Mouse (Mus musculus): ENCODE results near the gene Ifit2. TPM values are rescaled to one million over a fixed set of nuclear protein-coding genes. Genes with fewer than 3 reads are reported as not detected.
"Not testable (repeated sequence)": the region's sequence is repeated elsewhere in the genome, so short reads cannot be mapped to it uniquely, and the experiment has no call there.

Gene Ifit2
- total and polyA plus RNA-seq, 3 experiments: 0.23 to 0.33 TPM; not detected in 1

DNA sequence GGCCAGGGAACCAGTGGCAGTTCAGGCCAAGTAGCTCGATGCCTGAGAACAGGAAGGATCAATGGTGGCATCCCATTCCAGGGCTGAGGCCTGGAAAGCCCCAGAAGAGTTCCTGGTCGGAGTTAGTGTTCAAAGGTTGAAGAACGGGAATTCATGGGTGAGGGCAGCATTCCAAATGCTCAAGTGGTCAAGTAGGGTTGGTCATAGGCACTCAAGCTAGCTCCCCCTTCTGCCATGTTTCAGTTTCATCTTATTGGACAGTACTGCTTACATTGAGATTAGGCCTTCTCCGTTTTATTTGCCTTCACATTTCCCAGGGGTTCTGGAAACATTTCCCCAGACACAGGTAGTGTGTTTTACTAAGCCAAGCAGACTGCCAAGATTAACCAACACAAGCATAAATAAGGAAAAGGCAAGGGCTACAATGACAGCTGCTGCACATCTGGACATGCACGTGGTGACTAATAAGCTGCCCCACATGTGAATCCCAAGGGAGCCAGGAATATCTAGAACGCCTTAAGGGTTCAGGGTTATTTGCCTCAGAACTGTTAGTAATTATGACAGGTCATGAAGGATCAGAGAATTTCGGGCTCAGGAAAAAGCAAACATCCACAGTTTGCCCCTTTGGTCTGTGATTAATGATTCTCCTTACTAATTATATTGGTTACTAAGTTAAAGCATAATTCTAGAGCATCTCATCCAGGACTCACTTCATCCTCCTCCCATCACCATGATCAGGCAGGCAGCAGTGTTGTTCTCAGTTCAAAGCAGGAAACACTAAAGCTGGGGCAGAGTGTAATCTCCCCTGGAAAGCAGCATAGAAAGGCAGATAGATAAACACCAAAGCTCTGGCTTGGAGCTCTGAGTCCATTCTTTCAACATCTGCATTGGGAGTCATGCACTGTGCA is 18.7 kb downstream of the Ifit2 start:
- no peaks in the 10 kb centered on the region for H3K4me1 ChIP-seq (ENCODE audit: insufficient read depth, low read depth, low read length)
- H3K27me3 ChIP-seq (ENCODE audit: insufficient read depth, low read length): peaks cover 3% of the 10 kb centered on the region
- DNase-seq (ENCODE audit: low spot score): no peak
- no peaks in the 10 kb centered on the region for H3K36me3 ChIP-seq (replicated peaks)
- H3K9me3 ChIP-seq (replicated peaks): no peaks in the 10 kb centered on the region
- no peak for ATAC-seq (ENCODE audit: extremely low read depth, insufficient number of reproducible peaks, low FRiP score, poor library complexity, severe bottlenecking)
- no peak overlapping the region for H3K4me3 ChIP-seq (ENCODE audit: low read depth, low read length)
- TF ChIP-seq CTCF (IDR thresholded peaks at IDR 0.05; ENCODE audit: low read depth, low read length) (no peak), TAL1 (conservative IDR thresholded peaks at IDR 0.05; ENCODE audit: low read depth, low read length) (no peak), POLR2AphosphoS5 (IDR thresholded peaks at IDR 0.05; ENCODE audit: insufficient replicate concordance, low read depth, low read length) (no peak), GATA2 (IDR thresholded peaks at IDR 0.05; ENCODE audit: borderline replicate concordance, low read depth, low read length) (no peak), GATA1 (IDR thresholded peaks at IDR 0.05; ENCODE audit: borderline replicate concordance, low read length) (no peak)

DNA sequence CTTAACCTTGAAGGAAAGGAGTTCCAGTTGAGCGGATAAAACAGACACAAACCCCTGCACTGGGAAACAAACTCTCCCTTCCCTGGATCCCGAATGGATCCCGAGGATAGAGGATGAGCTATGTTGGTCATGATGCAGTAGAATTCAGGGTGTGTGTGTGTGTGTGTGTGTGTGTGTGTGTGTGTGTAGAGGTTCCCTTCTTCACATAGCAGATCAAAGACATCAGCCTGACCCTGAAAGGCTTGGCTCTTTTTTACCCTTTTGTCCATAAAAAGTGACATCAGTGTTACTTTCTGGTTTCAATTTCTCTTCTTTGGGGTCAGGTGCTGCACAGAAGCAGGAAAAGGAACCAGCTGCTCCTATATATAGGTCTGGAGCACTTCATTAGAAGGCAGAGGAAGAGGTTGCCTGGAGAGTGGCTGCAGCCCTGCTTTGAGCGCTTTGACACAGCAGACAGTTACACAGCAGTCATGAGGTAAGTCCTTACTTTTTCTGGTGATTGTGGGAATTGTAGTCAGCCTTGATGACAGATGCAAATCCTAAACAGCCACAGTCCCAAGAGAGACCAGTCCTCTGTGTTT is 19.5 kb downstream of the Ifit2 start:
- H3K4me1 ChIP-seq (ENCODE audit: insufficient read depth, low read depth, low read length): no peaks in the 10 kb centered on the region
- DNase-seq (ENCODE audit: low spot score) (no peak), ATAC-seq (ENCODE audit: extremely low read depth, insufficient number of reproducible peaks, low FRiP score, poor library complexity, severe bottlenecking) (no peak)
- no peaks in the 10 kb centered on the region for H3K36me3 ChIP-seq (replicated peaks)
- TF ChIP-seq GATA2 (IDR thresholded peaks at IDR 0.05; ENCODE audit: borderline replicate concordance, low read depth, low read length) (no peak), CTCF (IDR thresholded peaks at IDR 0.05; ENCODE audit: low read depth, low read length) (no peak), POLR2AphosphoS5 (IDR thresholded peaks at IDR 0.05; ENCODE audit: insufficient replicate concordance, low read depth, low read length) (no peak), TAL1 (conservative IDR thresholded peaks at IDR 0.05; ENCODE audit: low read depth, low read length) (no peak), GATA1 (IDR thresholded peaks at IDR 0.05; ENCODE audit: borderline replicate concordance, low read length) (no peak)
- H3K9me3 ChIP-seq (replicated peaks): no peaks in the 10 kb centered on the region
- peaks cover 3% of the 10 kb centered on the region for H3K27me3 ChIP-seq (ENCODE audit: insufficient read depth, low read length)
- H3K4me3 ChIP-seq (ENCODE audit: low read depth, low read length): no peak overlapping the region

DNA sequence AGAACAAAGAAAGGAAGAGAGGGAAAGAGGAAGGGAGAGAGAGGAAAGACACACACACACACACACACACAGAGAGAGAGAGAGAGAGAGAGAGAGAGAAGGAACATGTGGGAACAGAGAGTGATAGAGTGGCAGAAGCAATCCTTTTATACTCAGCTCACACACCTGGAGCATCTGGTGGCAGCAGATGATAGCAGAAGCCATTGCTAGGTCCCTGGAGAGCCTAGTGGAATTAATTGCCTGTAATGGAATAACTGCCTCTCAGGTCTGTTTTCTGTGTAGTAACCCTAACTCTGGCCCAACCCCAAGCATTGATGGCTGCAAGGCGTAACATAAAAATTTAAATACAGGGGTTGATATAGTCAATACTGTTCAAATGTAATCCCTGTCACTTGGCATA is 20.6 kb downstream of the Ifit2 start:
- H3K36me3 ChIP-seq (replicated peaks): no peaks in the 10 kb centered on the region
- no peak overlapping the region for H3K4me3 ChIP-seq (ENCODE audit: low read depth, low read length)
- no peaks in the 10 kb centered on the region for H3K4me1 ChIP-seq (ENCODE audit: insufficient read depth, low read depth, low read length)
- ATAC-seq (ENCODE audit: extremely low read depth, insufficient number of reproducible peaks, low FRiP score, poor library complexity, severe bottlenecking) (no peak), DNase-seq (ENCODE audit: low spot score) (no peak)
- H3K27me3 ChIP-seq (ENCODE audit: insufficient read depth, low read length): peaks cover 3% of the 10 kb centered on the region
- no peaks in the 10 kb centered on the region for H3K9me3 ChIP-seq (replicated peaks)
- no peak for TF ChIP-seq POLR2AphosphoS5 (IDR thresholded peaks at IDR 0.05; ENCODE audit: insufficient replicate concordance, low read depth, low read length)
- TF ChIP-seq TAL1 (conservative IDR thresholded peaks at IDR 0.05; ENCODE audit: low read depth, low read length): no peak
- no peak for TF ChIP-seq GATA2 (IDR thresholded peaks at IDR 0.05; ENCODE audit: borderline replicate concordance, low read depth, low read length)
- no peak for TF ChIP-seq GATA1 (IDR thresholded peaks at IDR 0.05; ENCODE audit: borderline replicate concordance, low read length)
- TF ChIP-seq CTCF (IDR thresholded peaks at IDR 0.05; ENCODE audit: low read depth, low read length): no peak

DNA sequence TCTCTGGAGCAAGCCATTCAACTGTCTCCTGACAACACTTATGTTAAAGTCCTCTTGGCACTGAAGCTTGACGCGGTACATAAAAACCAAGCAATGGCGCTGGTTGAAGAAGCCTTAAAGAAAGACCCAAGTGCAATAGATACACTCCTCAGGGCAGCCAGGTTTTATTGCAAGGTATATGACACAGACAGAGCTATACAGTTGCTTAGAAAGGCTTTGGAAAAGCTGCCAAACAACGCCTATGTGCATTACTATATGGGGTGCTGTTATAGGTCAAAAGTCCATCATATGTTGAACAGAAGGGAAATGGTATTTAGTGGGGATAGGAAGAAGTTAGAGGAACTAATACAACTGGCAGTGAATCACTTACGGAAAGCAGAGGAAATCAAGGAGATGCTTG is 23.2 kb downstream of the Ifit2 start:
- Histone ChIP-seq H3K9me3 (replicated peaks) (no peaks in the 10 kb centered on the region), H3K4me3 (ENCODE audit: low read depth, low read length) (no peak overlapping the region), H3K27me3 (ENCODE audit: insufficient read depth, low read length) (peaks cover 3% of the 10 kb centered on the region), H3K4me1 (ENCODE audit: insufficient read depth, low read depth, low read length) (no peaks in the 10 kb centered on the region), H3K36me3 (replicated peaks) (no peaks in the 10 kb centered on the region)
- no peak for ATAC-seq (ENCODE audit: extremely low read depth, insufficient number of reproducible peaks, low FRiP score, poor library complexity, severe bottlenecking)
- TF ChIP-seq POLR2AphosphoS5 (IDR thresholded peaks at IDR 0.05; ENCODE audit: insufficient replicate concordance, low read depth, low read length) (no peak), CTCF (IDR thresholded peaks at IDR 0.05; ENCODE audit: low read depth, low read length) (no peak), GATA1 (IDR thresholded peaks at IDR 0.05; ENCODE audit: borderline replicate concordance, low read length) (no peak), TAL1 (conservative IDR thresholded peaks at IDR 0.05; ENCODE audit: low read depth, low read length) (no peak), GATA2 (IDR thresholded peaks at IDR 0.05; ENCODE audit: borderline replicate concordance, low read depth, low read length) (no peak)
- no peak for DNase-seq (ENCODE audit: low spot score)

DNA sequence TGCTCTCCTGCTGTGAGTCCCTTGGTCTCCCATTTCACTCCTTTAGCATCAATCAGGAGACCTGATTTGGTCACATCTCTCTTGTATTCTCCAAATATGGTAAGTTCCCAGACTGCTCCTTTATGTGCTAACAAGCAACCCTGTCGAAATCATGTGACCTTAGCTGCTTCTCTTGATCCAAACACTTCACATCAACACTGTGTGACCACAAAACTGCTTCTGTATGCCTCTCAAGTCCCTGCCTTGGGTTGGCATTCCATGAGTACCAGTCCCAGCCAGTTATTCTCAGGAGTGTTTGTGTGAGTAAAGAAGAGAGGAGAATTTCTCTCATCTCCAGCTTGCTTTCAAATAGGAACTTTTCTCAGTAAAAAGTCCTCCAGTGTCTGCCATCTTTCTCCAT is 26.6 kb downstream of the Ifit2 start:
- H3K4me3 ChIP-seq (ENCODE audit: low read depth, low read length): no peak overlapping the region
- H3K9me3 ChIP-seq (replicated peaks): no peaks in the 10 kb centered on the region
- ATAC-seq (ENCODE audit: extremely low read depth, insufficient number of reproducible peaks, low FRiP score, poor library complexity, severe bottlenecking) (no peak), DNase-seq (ENCODE audit: low spot score) (no peak)
- H3K36me3 ChIP-seq (replicated peaks): no peaks in the 10 kb centered on the region
- no peak for TF ChIP-seq GATA1 (IDR thresholded peaks at IDR 0.05; ENCODE audit: borderline replicate concordance, low read length)
- TF ChIP-seq TAL1 (conservative IDR thresholded peaks at IDR 0.05; ENCODE audit: low read depth, low read length): no peak
- no peak for TF ChIP-seq CTCF (IDR thresholded peaks at IDR 0.05; ENCODE audit: low read depth, low read length)
- no peak for TF ChIP-seq GATA2 (IDR thresholded peaks at IDR 0.05; ENCODE audit: borderline replicate concordance, low read depth, low read length)
- TF ChIP-seq POLR2AphosphoS5 (IDR thresholded peaks at IDR 0.05; ENCODE audit: insufficient replicate concordance, low read depth, low read length): no peak
- no peaks in the 10 kb centered on the region; the same call in none of the 2 replicates for H3K27me3 ChIP-seq (ENCODE audit: insufficient read depth, low read length)
- no peaks in the 10 kb centered on the region for H3K4me1 ChIP-seq (ENCODE audit: insufficient read depth, low read depth, low read length)

DNA sequence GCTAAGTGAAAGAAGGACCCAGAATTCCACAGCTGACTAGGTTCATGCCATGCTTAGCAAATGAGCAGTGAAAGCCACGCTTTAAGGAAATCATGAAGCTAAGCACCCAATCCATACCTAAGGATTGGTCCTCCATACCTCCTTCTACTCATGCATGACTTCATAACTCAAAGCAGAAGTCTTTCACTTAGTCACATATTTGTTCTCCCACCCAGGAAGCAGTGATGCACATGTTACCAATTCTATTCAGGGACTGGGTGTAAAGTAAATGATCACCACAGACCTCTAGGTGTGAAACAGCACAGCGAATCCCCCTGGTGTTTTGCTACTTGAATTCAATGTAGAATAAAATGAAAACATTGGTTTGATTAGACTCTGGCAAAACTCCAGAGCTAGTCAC is 32.2 kb downstream of the Ifit2 start:
- DNase-seq (ENCODE audit: low spot score); H3K4me3 ChIP-seq (ENCODE audit: low read depth, low read length); H3K4me1 ChIP-seq (ENCODE audit: insufficient read depth, low read depth, low read length); H3K27me3 ChIP-seq (ENCODE audit: insufficient read depth, low read length); H3K36me3 ChIP-seq (replicated peaks); ATAC-seq (ENCODE audit: extremely low read depth, insufficient number of reproducible peaks, low FRiP score, poor library complexity, severe bottlenecking); H3K9me3 ChIP-seq (replicated peaks): not testable (repeated sequence)

DNA sequence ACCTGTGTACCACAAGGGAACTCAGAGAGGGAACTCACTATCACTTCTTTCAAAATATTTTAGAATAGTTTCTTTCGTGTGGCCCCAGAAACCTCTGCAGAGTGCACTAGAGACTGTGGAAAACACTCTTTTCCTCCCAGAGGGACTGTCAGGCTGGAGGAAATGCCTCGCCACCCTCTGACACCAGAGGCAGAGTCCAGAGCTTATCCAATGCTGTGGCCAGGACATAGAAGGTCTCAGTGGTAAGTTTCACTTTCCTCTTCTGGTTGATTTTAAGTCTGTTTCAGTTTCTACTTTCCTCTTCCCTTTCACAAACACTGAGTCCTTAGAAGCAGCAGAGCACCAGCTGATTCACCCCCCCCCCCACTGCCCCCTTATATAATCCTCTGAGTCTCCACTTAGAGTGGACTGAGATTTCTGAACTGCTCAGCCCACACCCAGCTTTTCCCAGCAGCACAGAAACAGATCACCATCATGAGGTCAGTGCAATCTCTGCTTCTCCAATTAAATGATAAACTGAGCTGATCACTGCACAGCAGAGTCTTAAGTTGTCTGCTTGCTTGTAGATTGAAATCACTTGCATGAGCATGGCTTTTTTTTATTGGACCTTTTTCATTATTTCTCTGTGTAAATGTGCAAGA is 32.8 kb downstream of the Ifit2 start, which contains the start of gene Ifit3:
TSS of gene Ifit3 (plus strand) at position 406 of the 641 bp plus-strand sequence.
- not testable (repeated sequence) for DNase-seq (ENCODE audit: low spot score); H3K9me3 ChIP-seq (replicated peaks); H3K36me3 ChIP-seq (replicated peaks); H3K4me1 ChIP-seq (ENCODE audit: insufficient read depth, low read depth, low read length); H3K27me3 ChIP-seq (ENCODE audit: insufficient read depth, low read length); H3K4me3 ChIP-seq (ENCODE audit: low read depth, low read length); ATAC-seq (ENCODE audit: extremely low read depth, insufficient number of reproducible peaks, low FRiP score, poor library complexity, severe bottlenecking)

DNA sequence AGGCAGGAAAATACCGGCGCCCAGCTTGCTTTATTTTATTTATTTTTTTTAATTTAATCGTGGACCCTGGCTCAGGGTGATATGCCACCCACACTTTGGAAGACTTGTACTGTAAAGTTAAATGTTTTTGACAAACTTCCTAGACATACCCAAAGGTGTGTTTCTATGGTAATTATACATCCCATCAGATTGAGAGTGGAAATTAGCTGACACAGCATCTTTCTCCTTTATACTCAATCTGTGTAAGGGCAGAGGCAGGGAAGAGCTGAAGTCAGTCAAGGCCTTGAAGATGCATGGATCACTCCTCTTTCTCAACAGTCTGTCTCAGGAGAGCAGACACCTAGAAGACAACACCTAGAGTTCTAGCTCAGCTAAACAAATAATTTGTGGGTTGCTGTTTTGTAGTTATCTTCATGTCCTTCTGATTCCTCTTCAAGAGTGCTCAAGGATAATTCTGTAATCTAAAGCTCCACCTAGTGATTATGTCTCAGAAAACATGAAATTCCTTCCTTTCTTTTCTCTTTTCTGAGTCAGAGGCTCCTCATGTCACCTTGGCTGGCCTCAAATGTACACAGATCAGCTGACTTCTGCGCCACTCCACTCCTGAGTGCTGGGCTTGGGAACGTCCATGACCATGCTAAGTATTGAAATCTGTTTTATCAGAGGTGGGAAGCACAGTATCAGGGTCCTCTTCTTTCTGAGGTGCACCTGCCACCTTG is 35.4 kb downstream of the Ifit2 start:
- H3K36me3 ChIP-seq (replicated peaks); DNase-seq (ENCODE audit: low spot score); H3K27me3 ChIP-seq (ENCODE audit: insufficient read depth, low read length); ATAC-seq (ENCODE audit: extremely low read depth, insufficient number of reproducible peaks, low FRiP score, poor library complexity, severe bottlenecking); H3K4me1 ChIP-seq (ENCODE audit: insufficient read depth, low read depth, low read length); H3K9me3 ChIP-seq (replicated peaks); H3K4me3 ChIP-seq (ENCODE audit: low read depth, low read length): not testable (repeated sequence)
